Mouse (Mus musculus): ENCODE data around the gene St6galnac5. TPM values are rescaled to one million over a fixed set of nuclear protein-coding genes. Genes with fewer than 3 reads are reported as not detected.
A peak's percentile ranks its signal among the peaks of the same experiment; 100 is the strongest.

St6galnac5 gene
- polyA plus RNA-seq (2016; fragmentation: Nextera tagmentation; extraction: Ambion mirVana) = 9.9 and 12.8 TPM in 2 replicates

- Histone ChIP-seq H3K27ac (peak within 1 kb of the TSS; percentile 34; the same call in 1 of the 2 replicates), H3K27me3 (replicated peaks) (peaks cover 15% of the 10 kb centered on the region), H3K4me2 (replicated peaks) (peak within 1 kb of the TSS; percentile 92), H3K36me3 (no peaks in the 10 kb centered on the region), H3K4me1 (peaks cover 19% of the 10 kb centered on the region), H3K9me3 (no peaks in the 10 kb centered on the region), H3K4me3 (peak within 1 kb of the TSS; percentile 52), H3K9ac (peak within 1 kb of the TSS; percentile 61)
- peak; percentile 59 for ATAC-seq (ENCODE audit: low FRiP score, low read depth)
- WGBS = 2% methylated on average over 17 of the region's 17 CpGs
These were observed at the start of gene St6galnac5 for GRCm38 (mm10) chr3:152981988-152982387. TSS of gene St6galnac5 (minus strand) at chr3:152982246.

- no peaks in the 10 kb centered on the region for H3K36me3 ChIP-seq
- no peaks in the 10 kb centered on the region for H3K27me3 ChIP-seq (replicated peaks)
- H3K4me3 ChIP-seq = no peak overlapping the region
- H3K4me2 ChIP-seq (replicated peaks) = no peak overlapping the region
- H3K27ac ChIP-seq = no peak overlapping the region
- no peak overlapping the region for H3K9ac ChIP-seq
- no peaks in the 10 kb centered on the region for H3K4me1 ChIP-seq
- ATAC-seq (ENCODE audit: low FRiP score, low read depth) = no peak
- H3K9me3 ChIP-seq = no peaks in the 10 kb centered on the region
- WGBS = 93% methylated on average over 5 of the region's 5 CpGs
These were observed 48.7 kb upstream of the St6galnac5 start for GRCm38 (mm10) chr3:153030756-153031155.

GRCm38 (mm10) chr3:153024016-153024415 is 42.0 kb upstream of the St6galnac5 start:
- ATAC-seq (ENCODE audit: low FRiP score, low read depth) = no peak
- no peaks in the 10 kb centered on the region for H3K9me3 ChIP-seq
- no peak overlapping the region for H3K27ac ChIP-seq
- 83% methylated on average over 11 of the region's 11 CpGs for WGBS
- no peak overlapping the region for H3K4me3 ChIP-seq
- no peaks in the 10 kb centered on the region for H3K36me3 ChIP-seq
- H3K9ac ChIP-seq = no peak overlapping the region
- H3K4me2 ChIP-seq (replicated peaks) = no peak overlapping the region
- H3K27me3 ChIP-seq (replicated peaks) = no peaks in the 10 kb centered on the region
- no peaks in the 10 kb centered on the region for H3K4me1 ChIP-seq

- Histone ChIP-seq H3K27ac (no peak overlapping the region), H3K4me2 (replicated peaks) (no peak overlapping the region), H3K36me3 (no peaks in the 10 kb centered on the region), H3K9me3 (no peaks in the 10 kb centered on the region), H3K4me3 (no peak overlapping the region), H3K4me1 (no peaks in the 10 kb centered on the region), H3K9ac (no peak overlapping the region), H3K27me3 (replicated peaks) (no peaks in the 10 kb centered on the region)
- 56% methylated on average over 10 of the region's 10 CpGs for WGBS
- ATAC-seq (ENCODE audit: low FRiP score, low read depth) = no peak
These were observed 36.0 kb upstream of the St6galnac5 start for GRCm38 (mm10) chr3:153018051-153018450.

- no peak overlapping the region for H3K9ac ChIP-seq
- H3K4me2 ChIP-seq (replicated peaks) = no peak overlapping the region
- H3K4me1 ChIP-seq = no peaks in the 10 kb centered on the region
- H3K36me3 ChIP-seq = no peaks in the 10 kb centered on the region
- no peak for ATAC-seq (ENCODE audit: low FRiP score, low read depth)
- 73% methylated on average over 8 of the region's 8 CpGs for WGBS
- no peaks in the 10 kb centered on the region for H3K27me3 ChIP-seq (replicated peaks)
- no peak overlapping the region for H3K27ac ChIP-seq
- no peak overlapping the region for H3K4me3 ChIP-seq
- H3K9me3 ChIP-seq = no peaks in the 10 kb centered on the region
These were observed 34.3 kb upstream of the St6galnac5 start for GRCm38 (mm10) chr3:153016355-153016754.

GRCm38 (mm10) chr3:153006893-153007292 is 24.8 kb upstream of the St6galnac5 start:
- Histone ChIP-seq H3K27ac (no peak overlapping the region), H3K4me2 (replicated peaks) (no peak overlapping the region), H3K4me1 (no peaks in the 10 kb centered on the region), H3K4me3 (no peak overlapping the region), H3K36me3 (no peaks in the 10 kb centered on the region), H3K9me3 (no peaks in the 10 kb centered on the region), H3K27me3 (replicated peaks) (no peaks in the 10 kb centered on the region), H3K9ac (no peak overlapping the region)
- 91% methylated on average over 6 of the region's 6 CpGs for WGBS
- no peak for ATAC-seq (ENCODE audit: low FRiP score, low read depth)

- H3K9me3 ChIP-seq = no peaks in the 10 kb centered on the region
- WGBS = 65% methylated on average over 5 of the region's 5 CpGs
- H3K4me3 ChIP-seq = no peak overlapping the region
These were observed 16.9 kb upstream of the St6galnac5 start for GRCm38 (mm10) chr3:152998901-152999300.

GRCm38 (mm10) chr3:152998106-152998505 is 16.1 kb upstream of the St6galnac5 start:
- Histone ChIP-seq H3K9ac (no peak overlapping the region), H3K9me3 (no peaks in the 10 kb centered on the region), H3K4me1 (no peaks in the 10 kb centered on the region), H3K27ac (no peak overlapping the region), H3K4me3 (no peak overlapping the region), H3K27me3 (replicated peaks) (no peaks in the 10 kb centered on the region), H3K36me3 (no peaks in the 10 kb centered on the region), H3K4me2 (replicated peaks) (no peak overlapping the region)
- 65% methylated on average over 5 of the region's 5 CpGs for WGBS
- no peak for ATAC-seq (ENCODE audit: low FRiP score, low read depth)

More at GRCm38 (mm10) chr3:152998901-152999300, 16.9 kb upstream of the St6galnac5 start:
- ATAC-seq (ENCODE audit: low FRiP score, low read depth) = no peak
- no peak overlapping the region for H3K27ac ChIP-seq
- H3K4me2 ChIP-seq (replicated peaks) = no peak overlapping the region
- H3K36me3 ChIP-seq = no peaks in the 10 kb centered on the region
- no peaks in the 10 kb centered on the region for H3K27me3 ChIP-seq (replicated peaks)
- H3K9ac ChIP-seq = no peak overlapping the region
- no peaks in the 10 kb centered on the region for H3K4me1 ChIP-seq

GRCm38 (mm10) chr3:152993608-152994007 is 11.6 kb upstream of the St6galnac5 start:
- no peak for ATAC-seq (ENCODE audit: low FRiP score, low read depth)
- no peak overlapping the region for H3K9ac ChIP-seq
- H3K4me1 ChIP-seq = no peaks in the 10 kb centered on the region
- WGBS = 68% methylated on average over 5 of the region's 5 CpGs
- no peaks in the 10 kb centered on the region for H3K27me3 ChIP-seq (replicated peaks)
- H3K9me3 ChIP-seq = no peaks in the 10 kb centered on the region
- no peaks in the 10 kb centered on the region for H3K36me3 ChIP-seq
- no peak overlapping the region for H3K27ac ChIP-seq
- no peak overlapping the region for H3K4me2 ChIP-seq (replicated peaks)
- no peak overlapping the region for H3K4me3 ChIP-seq

GRCm38 (mm10) chr3:152990787-152991186 is 8.7 kb upstream of the St6galnac5 start:
- Histone ChIP-seq H3K9ac (no peak overlapping the region), H3K4me2 (replicated peaks) (no peak overlapping the region), H3K27ac (no peak overlapping the region), H3K27me3 (replicated peaks) (no peaks in the 10 kb centered on the region), H3K36me3 (no peaks in the 10 kb centered on the region), H3K4me3 (no peak overlapping the region), H3K9me3 (no peaks in the 10 kb centered on the region), H3K4me1 (no peaks in the 10 kb centered on the region)
- ATAC-seq (ENCODE audit: low FRiP score, low read depth) = no peak
- 77% methylated on average over 2 of the region's 2 CpGs for WGBS

GRCm38 (mm10) chr3:152980978-152981974 is 770 bp downstream of the St6galnac5 start:
- Histone ChIP-seq H3K4me2 (replicated peaks) (peak overlapping the region; percentile 92), H3K27me3 (replicated peaks) (peaks cover 15% of the 10 kb centered on the region), H3K9ac (peak overlapping the region; percentile 61), H3K4me1 (peaks cover 19% of the 10 kb centered on the region), H3K27ac (peak overlapping the region; percentile 34; the same call in 1 of the 2 replicates), H3K4me3 (peak overlapping the region; percentile 52), H3K9me3 (no peaks in the 10 kb centered on the region), H3K36me3 (no peaks in the 10 kb centered on the region)
- ATAC-seq (ENCODE audit: low FRiP score, low read depth) = peak; percentile 77
- WGBS = under 1% methylated on average over 47 of the region's 47 CpGs

- Histone ChIP-seq H3K9ac (peak overlapping the region; percentile 61), H3K4me1 (peaks cover 19% of the 10 kb centered on the region), H3K4me3 (peak overlapping the region; percentile 52), H3K36me3 (no peaks in the 10 kb centered on the region), H3K27me3 (replicated peaks) (peaks cover 15% of the 10 kb centered on the region), H3K4me2 (replicated peaks) (peak overlapping the region; percentile 92), H3K27ac (no peak overlapping the region), H3K9me3 (no peaks in the 10 kb centered on the region)
- WGBS = 5% methylated on average over 6 of the region's 6 CpGs
- ATAC-seq (ENCODE audit: low FRiP score, low read depth) = no peak
These were observed 1.6 kb downstream of the St6galnac5 start for GRCm38 (mm10) chr3:152980431-152980830.
